Mouse (Mus musculus) embryonic facial prominence, embryonic 13.5 days (tissue): ENCODE measurements around the gene Sema4d. TPM values are rescaled to one million over a fixed set of nuclear protein-coding genes. Genes with fewer than 3 reads are reported as not detected.
A peak's percentile ranks its signal among the peaks of the same experiment; 100 is the strongest.

Source experiments
- ATAC-seq: fragments of 200-750 bp; cut with Nextera tagmentation; 2 replicates; pipeline ENCODE4 v1.8.0; 2017; ENCODE audit warnings: low read depth; ENCODE audit not compliant: insufficient number of reproducible peaks, insufficient read depth, low FRiP score, low TSS enrichment
- H3K27ac ChIP-seq: fragments of 300-500 bp; sonication (generic); 2 replicates; pipeline ENCODE4 v1.5.1; 2015; ENCODE audit warnings: moderate library complexity, mild to moderate bottlenecking, inconsistent platforms
- H3K27me3 ChIP-seq: fragments of 300-500 bp; sonication (generic); 2 replicates; pipeline ENCODE4 v1.6.1; 2015; ENCODE audit warnings: mild to moderate bottlenecking, inconsistent platforms
- H3K36me3 ChIP-seq: fragments of 300-500 bp; sonication (generic); 2 replicates; pipeline ENCODE4 v1.6.1; 2015; ENCODE audit warnings: mild to moderate bottlenecking, inconsistent platforms
- H3K4me1 ChIP-seq: fragments of 300-500 bp; sonication (generic); 2 replicates; pipeline ENCODE4 v1.6.1; 2015; ENCODE audit warnings: inconsistent platforms
- H3K4me2 ChIP-seq: fragments of 300-500 bp; sonication (generic); 2 replicates; pipeline ENCODE4 v1.6.1; 2015; ENCODE audit warnings: moderate library complexity, mild to moderate bottlenecking, inconsistent platforms
- H3K4me3 ChIP-seq: fragments of 300-500 bp; sonication (generic); 2 replicates; pipeline ENCODE4 v1.5.1; 2015; ENCODE audit warnings: mild to moderate bottlenecking, inconsistent platforms
- H3K9ac ChIP-seq: fragments of 300-500 bp; sonication (generic); 2 replicates; pipeline ENCODE4 v1.6.1; 2015; ENCODE audit warnings: mild to moderate bottlenecking, inconsistent platforms
- H3K9me3 ChIP-seq: fragments of 300-500 bp; sonication (generic); 2 replicates; pipeline ENCODE4 v1.6.1; 2016; ENCODE audit warnings: inconsistent platforms
- WGBS: fragments of 180-500 bp; shearing (Covaris S2); methylation state at CpG from one replicate; pipeline ENCODE4 v1.1.7; 2015; ENCODE audit warnings: mixed read lengths; 5-methylcytosine and 5-hydroxymethylcytosine counted together
- microRNA-seq: library from miRNA; unstranded; fragments of <30 nt; microRNA quantifications from one replicate; pipeline ENCODE4, GENCODE M21; 2016
- polyA plus RNA-seq: library from polyadenylated mRNA; unstranded; fragments of >200 nt; fragmentation: Nextera tagmentation; extraction: Ambion mirVana; gene quantifications from 2 replicates; pipeline ENCODE4 v1.2.1, GENCODE M21; 2015

The Sema4d gene
- polyA plus RNA-seq, 1 experiment from 2014 or later, result 7.3 TPM

GRCm38 (mm10) chr13:51642171-51642778 is 151.3 kb downstream of the Sema4d start:
- Histone ChIP-seq H3K9ac (0 out of 2 replicates have a peak overlapping the region, but pooled peaks have one; percentile 4), H3K9me3 (no peaks in the 10 kb centered on the region), H3K27ac (no peak overlapping the region), H3K36me3 (no peaks in the 10 kb centered on the region), H3K4me1 (peaks cover 8% of the 10 kb centered on the region), H3K27me3 (no peaks in the 10 kb centered on the region), H3K4me3 (no peak overlapping the region), H3K4me2 (no peak overlapping the region)
- 24% methylated on average over 11 of the region's 11 CpGs for WGBS
- ATAC-seq, result no peak

- no peak overlapping the region for H3K27ac ChIP-seq
- no peaks in the 10 kb centered on the region for H3K36me3 ChIP-seq
- no peak overlapping the region for H3K4me3 ChIP-seq
- no peak overlapping the region for H3K9ac ChIP-seq
- ATAC-seq, result no peak
- no peaks in the 10 kb centered on the region for H3K27me3 ChIP-seq
- no peak overlapping the region for H3K4me2 ChIP-seq
- 91% methylated on average over 3 of the region's 3 CpGs for WGBS
- H3K4me1 ChIP-seq, result no peaks in the 10 kb centered on the region
- no peaks in the 10 kb centered on the region for H3K9me3 ChIP-seq
Observed at GRCm38 (mm10) chr13:51641424-51641823, 152.1 kb downstream of the Sema4d start.

GRCm38 (mm10) chr13:51638958-51639357 is 154.6 kb downstream of the Sema4d start:
- Histone ChIP-seq H3K27ac (no peak overlapping the region), H3K4me2 (no peak overlapping the region), H3K27me3 (no peaks in the 10 kb centered on the region), H3K4me3 (no peak overlapping the region), H3K36me3 (no peaks in the 10 kb centered on the region), H3K9me3 (no peaks in the 10 kb centered on the region), H3K4me1 (no peaks in the 10 kb centered on the region), H3K9ac (no peak overlapping the region)
- ATAC-seq, result no peak
- WGBS, result 78% methylated on average over 4 of the region's 4 CpGs

Small RNA genes within 50 kb of the gene (microRNA-seq; reads per million reads assigned to microRNA genes)
- not detected for gene Gm23566

Other genes starting within 250 kb of the Sema4d start
- 2.3 and 3.1 TPM in 2 replicates for gene Shc3, start 224.3 kb downstream of the Sema4d start, polyA plus RNA-seq
- 328 and 339 TPM in 2 replicates for gene Cks2, start 148.5 kb downstream of the Sema4d start, polyA plus RNA-seq
- 36.1 and 38.3 TPM in 2 replicates for gene Secisbp2, start 142.1 kb downstream of the Sema4d start, polyA plus RNA-seq
- 50.6 and 55.5 TPM in 2 replicates for gene Gadd45g, start 52.9 kb upstream of the Sema4d start, polyA plus RNA-seq